ENCODE assay signal across 16 mouse cellular contexts in genomic region chr2:83659279-83659678, GRCm38 (mm10).
"Had no signal": no experiment of that assay in that cellular context is flagged by ENCODE, and none has a peak within 500 bp of the region (broad histone marks: within the 10 kb centered on the region; RNA-seq: fewer than 3 reads in every experiment).

No protein-coding gene starts in this region.

- H3K27ac ChIP-seq: neural tube, embryonic 13.5 days; neural tube, embryonic 15.5 days; stomach, embryonic 15.5 days; stomach, postnatal 0 days had no signal

- H3K9me3 ChIP-seq: neural tube, embryonic 13.5 days; neural tube, embryonic 15.5 days; stomach, embryonic 15.5 days had no signal

- H3K9ac ChIP-seq: neural tube, embryonic 13.5 days; neural tube, embryonic 15.5 days; stomach, embryonic 15.5 days had no signal

- H3K4me2 ChIP-seq: neural tube, embryonic 13.5 days; neural tube, embryonic 15.5 days; stomach, embryonic 15.5 days had no signal

- H3K27me3 ChIP-seq: neural tube, embryonic 13.5 days; neural tube, embryonic 15.5 days; stomach, embryonic 15.5 days had no signal

- H3K4me3 ChIP-seq: neural tube, embryonic 13.5 days; neural tube, embryonic 15.5 days; stomach, embryonic 15.5 days had no signal

- H3K4me1 ChIP-seq: neural tube, embryonic 13.5 days; neural tube, embryonic 15.5 days; stomach, embryonic 15.5 days had no signal

- DNase-seq: retina, postnatal 1 day; right cerebral cortex, adult 18-20 months; right cerebral cortex, postnatal 14 days; right cerebral cortex, postnatal 25 days; right cerebral cortex, postnatal 4 days; spleen, adult 18-20 months; thymus, adult 18-20 months; thymus, adult 2 months; thymus, postnatal 14 days; thymus, postnatal 25 days; thymus, postnatal 36 days; thymus, postnatal 4 days had no signal
